Mouse (Mus musculus) stomach, embryonic 15.5 days (tissue): Measurements from ENCODE around the gene Hpcal1. TPM values are rescaled to one million over a fixed set of nuclear protein-coding genes. Genes with fewer than 3 reads are reported as not detected.

Experiments
- ATAC-seq: fragments of 200-750 bp; cut with Nextera tagmentation; 2 replicates; pipeline ENCODE4 v1.8.0; 2017; ENCODE audit warnings: low read depth, moderate number of reproducible peaks, moderate TSS enrichment; ENCODE audit not compliant: insufficient read depth, low FRiP score
- H3K27ac ChIP-seq: fragments of 300-500 bp; sonication (generic); 2 replicates; pipeline ENCODE4 v1.5.1; 2015; ENCODE audit warnings: mild to moderate bottlenecking, inconsistent platforms
- H3K27me3 ChIP-seq: fragments of 300-500 bp; sonication (generic); replicated peaks from 2 replicates; pipeline ENCODE4 v1.6.1; 2015; ENCODE audit warnings: inconsistent platforms
- H3K36me3 ChIP-seq: fragments of 300-500 bp; sonication (generic); 2 replicates; pipeline ENCODE4 v1.6.1; 2015; ENCODE audit warnings: inconsistent platforms
- H3K4me1 ChIP-seq: fragments of 300-500 bp; sonication (generic); 2 replicates; pipeline ENCODE4 v1.6.1; 2015; ENCODE audit warnings: inconsistent platforms
- H3K4me2 ChIP-seq: fragments of 300-500 bp; sonication (generic); 2 replicates; pipeline ENCODE4 v1.6.1; 2015; ENCODE audit warnings: mild to moderate bottlenecking, inconsistent platforms
- H3K4me3 ChIP-seq: fragments of 300-500 bp; sonication (generic); replicated peaks from 2 replicates; pipeline ENCODE4 v1.5.1; 2015; ENCODE audit warnings: inconsistent platforms
- H3K9ac ChIP-seq: fragments of 300-500 bp; sonication (generic); 2 replicates; pipeline ENCODE4 v1.6.1; 2015; ENCODE audit warnings: inconsistent platforms
- H3K9me3 ChIP-seq: fragments of 300-500 bp; sonication (generic); 2 replicates; pipeline ENCODE4 v1.6.1; 2016; ENCODE audit warnings: inconsistent platforms
- WGBS: fragments of 180-500 bp; shearing (Covaris S2); methylation state at CpG from one replicate; pipeline ENCODE4 v1.1.7; 2015; 5-methylcytosine and 5-hydroxymethylcytosine counted together
- polyA plus RNA-seq: library from polyadenylated mRNA; unstranded; fragments of >200 nt; fragmentation: Nextera tagmentation; extraction: Ambion mirVana; gene quantifications from 2 replicates; pipeline ENCODE4 v1.2.1, GENCODE M21; 2015

Gene Hpcal1
- polyA plus RNA-seq, 1 experiment from 2014 or later = 61.0 TPM

DNA sequence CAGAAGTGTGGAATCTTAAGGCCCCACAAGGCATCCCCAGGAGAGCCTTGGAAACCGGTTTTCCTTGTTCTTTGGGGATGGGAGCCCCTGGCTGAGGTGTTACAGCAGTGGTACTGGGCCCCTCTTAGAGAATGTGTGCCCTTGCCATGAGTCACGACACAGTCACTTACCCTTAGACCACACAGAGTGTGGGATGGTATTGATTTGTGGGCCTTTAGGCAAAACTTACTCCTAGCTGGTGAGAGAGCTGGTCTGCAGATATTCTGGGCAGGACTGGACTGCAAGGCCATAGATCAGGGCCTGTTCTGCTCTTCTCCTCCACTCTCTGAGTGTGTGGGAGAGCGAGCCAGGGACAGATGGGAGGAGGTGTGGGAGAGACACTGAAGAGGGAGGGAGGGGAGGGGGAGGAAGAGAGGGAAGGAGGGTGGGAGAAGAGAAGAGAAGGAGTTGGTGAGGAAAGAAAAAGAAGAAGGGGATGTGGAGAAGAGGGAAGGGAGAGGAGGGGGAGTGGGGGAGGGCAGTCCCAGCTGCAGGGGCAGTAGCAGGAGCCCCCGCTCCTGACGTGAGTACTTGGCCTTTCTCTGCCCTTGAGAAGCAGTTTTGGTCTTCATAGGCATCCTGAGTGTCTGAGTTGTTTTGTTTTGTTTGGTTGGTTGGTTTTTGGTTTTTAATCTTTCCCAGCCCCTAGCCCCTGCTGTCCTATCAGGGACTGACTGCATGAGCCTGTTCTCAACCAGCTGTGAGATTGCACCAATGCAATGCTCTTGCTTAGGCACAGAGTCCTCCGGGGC is 42.7 kb downstream of the Hpcal1 start:
- WGBS = 32% methylated on average over 6 of the region's 6 CpGs
- Histone ChIP-seq H3K9ac (no peak overlapping the region), H3K4me2 (peak overlapping the region; percentile 17; the same call in 1 of the 2 replicates), H3K9me3 (no peaks in the 10 kb centered on the region), H3K27ac (peak overlapping the region; percentile 84), H3K4me3 (no peak overlapping the region), H3K27me3 (no peaks in the 10 kb centered on the region), H3K36me3 (no peaks in the 10 kb centered on the region), H3K4me1 (peaks cover 46% of the 10 kb centered on the region)
- peak; percentile 85 for ATAC-seq

GRCm38 (mm10) chr12:17736396-17736795 is 45.7 kb downstream of the Hpcal1 start:
- Histone ChIP-seq H3K9me3 (no peaks in the 10 kb centered on the region), H3K4me2 (no peak overlapping the region), H3K36me3 (no peaks in the 10 kb centered on the region), H3K4me1 (peaks cover 50% of the 10 kb centered on the region), H3K27me3 (no peaks in the 10 kb centered on the region), H3K4me3 (no peak overlapping the region), H3K9ac (no peak overlapping the region), H3K27ac (no peak overlapping the region)
- no peak for ATAC-seq
- WGBS = 79% methylated on average over 6 of the region's 6 CpGs

- 55% methylated on average over 10 of the region's 10 CpGs for WGBS
- H3K4me1 ChIP-seq = peaks cover 54% of the 10 kb centered on the region
- no peak overlapping the region for H3K4me3 ChIP-seq
- no peak overlapping the region for H3K9ac ChIP-seq
- H3K27ac ChIP-seq = peak overlapping the region; percentile 44
- ATAC-seq = no peak
- H3K4me2 ChIP-seq = no peak overlapping the region
- H3K27me3 ChIP-seq = no peaks in the 10 kb centered on the region
- no peaks in the 10 kb centered on the region for H3K36me3 ChIP-seq
- no peaks in the 10 kb centered on the region for H3K9me3 ChIP-seq
Observed at GRCm38 (mm10) chr12:17736859-17737577, 46.4 kb downstream of the Hpcal1 start.

DNA sequence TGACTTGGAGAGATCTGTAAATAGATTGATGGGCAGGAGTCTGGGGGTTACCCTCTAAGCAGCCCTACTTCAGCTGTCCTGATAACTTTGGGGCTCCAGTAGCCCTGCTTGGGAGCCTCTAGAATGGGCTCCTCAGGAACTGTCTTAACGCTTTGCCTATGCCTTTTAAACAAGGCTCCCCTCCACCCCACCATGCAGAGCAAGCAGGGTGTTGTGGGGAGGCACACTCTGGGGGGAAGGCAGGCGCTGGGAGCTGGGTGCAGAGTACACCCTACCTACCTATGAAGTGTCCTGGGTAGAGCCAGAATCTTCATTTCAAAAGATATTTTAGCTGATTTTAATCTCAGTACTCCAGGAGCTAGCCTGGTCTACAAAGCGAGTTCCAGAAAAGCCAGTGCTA is 47.2 kb downstream of the Hpcal1 start:
- Histone ChIP-seq H3K27ac (peak overlapping the region; percentile 44), H3K4me2 (no peak overlapping the region), H3K4me3 (no peak overlapping the region), H3K36me3 (no peaks in the 10 kb centered on the region), H3K27me3 (no peaks in the 10 kb centered on the region), H3K9ac (no peak overlapping the region), H3K4me1 (peaks cover 57% of the 10 kb centered on the region), H3K9me3 (no peaks in the 10 kb centered on the region)
- no peak for ATAC-seq
- WGBS = 80% methylated on average over 3 of the region's 3 CpGs

DNA sequence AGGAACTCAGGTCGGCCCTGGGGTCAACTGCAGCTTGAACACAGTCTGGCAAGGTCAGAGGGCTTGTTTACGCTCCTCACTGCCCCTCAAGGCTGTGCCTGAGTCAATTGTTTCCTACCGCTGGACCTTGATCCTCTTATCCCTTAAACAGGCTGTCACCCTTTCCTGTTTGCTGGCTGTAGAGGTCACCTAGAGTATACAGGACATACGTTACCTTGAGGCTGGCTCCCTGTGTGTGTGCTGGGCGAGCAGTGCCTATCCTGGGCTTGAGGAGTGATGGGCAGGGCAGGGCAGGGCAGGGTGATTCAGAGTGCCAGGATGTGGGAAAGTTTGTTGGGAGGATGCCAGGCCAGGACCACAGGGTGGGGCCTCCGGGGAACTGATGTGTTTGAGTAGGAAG is 47.8 kb downstream of the Hpcal1 start:
- H3K27ac ChIP-seq = peak overlapping the region; percentile 6; the same call in 1 of the 2 replicates
- peaks cover 51% of the 10 kb centered on the region for H3K4me1 ChIP-seq
- peak; percentile 53 for ATAC-seq
- WGBS = 40% methylated on average over 6 of the region's 6 CpGs
- H3K4me3 ChIP-seq = no peak overlapping the region
- no peaks in the 10 kb centered on the region for H3K36me3 ChIP-seq
- no peak overlapping the region for H3K4me2 ChIP-seq
- no peak overlapping the region for H3K9ac ChIP-seq
- H3K27me3 ChIP-seq = no peaks in the 10 kb centered on the region
- no peaks in the 10 kb centered on the region for H3K9me3 ChIP-seq

GRCm38 (mm10) chr12:17740226-17740625 is 49.6 kb downstream of the Hpcal1 start:
- Histone ChIP-seq H3K9ac (no peak overlapping the region), H3K27me3 (no peaks in the 10 kb centered on the region), H3K36me3 (no peaks in the 10 kb centered on the region), H3K4me1 (peaks cover 39% of the 10 kb centered on the region), H3K27ac (no peak overlapping the region), H3K4me2 (no peak overlapping the region), H3K9me3 (no peaks in the 10 kb centered on the region), H3K4me3 (no peak overlapping the region)
- 96% methylated on average over 1 of the region's 1 CpGs for WGBS
- ATAC-seq = no peak

GRCm38 (mm10) chr12:17741637-17742364 is 51.1 kb downstream of the Hpcal1 start:
- H3K4me1 ChIP-seq = peaks cover 43% of the 10 kb centered on the region
- H3K9ac ChIP-seq = no peak overlapping the region
- H3K27me3 ChIP-seq = no peaks in the 10 kb centered on the region
- 61% methylated on average over 17 of the region's 17 CpGs for WGBS
- no peak overlapping the region for H3K4me3 ChIP-seq
- ATAC-seq = no peak
- no peaks in the 10 kb centered on the region for H3K9me3 ChIP-seq
- no peaks in the 10 kb centered on the region for H3K36me3 ChIP-seq
- no peak overlapping the region for H3K4me2 ChIP-seq
- H3K27ac ChIP-seq = peak overlapping the region; percentile 64; the same call in 1 of the 2 replicates

GRCm38 (mm10) chr12:17742571-17743321 is 52.1 kb downstream of the Hpcal1 start:
- Histone ChIP-seq H3K27ac (peak overlapping the region; percentile 64), H3K4me2 (no peak overlapping the region), H3K9me3 (no peaks in the 10 kb centered on the region), H3K27me3 (no peaks in the 10 kb centered on the region), H3K36me3 (no peaks in the 10 kb centered on the region), H3K9ac (no peak overlapping the region), H3K4me1 (peaks cover 36% of the 10 kb centered on the region), H3K4me3 (no peak overlapping the region)
- WGBS = 60% methylated on average over 11 of the region's 11 CpGs
- ATAC-seq = peak; percentile 37; the same call in 1 of the 2 replicates

GRCm38 (mm10) chr12:17745431-17745830 is 54.8 kb downstream of the Hpcal1 start:
- no peaks in the 10 kb centered on the region for H3K27me3 ChIP-seq
- no peak for ATAC-seq
- H3K9ac ChIP-seq = no peak overlapping the region
- no peak overlapping the region for H3K4me3 ChIP-seq
- H3K4me2 ChIP-seq = no peak overlapping the region
- peaks cover 30% of the 10 kb centered on the region for H3K4me1 ChIP-seq
- 73% methylated on average over 7 of the region's 7 CpGs for WGBS
- no peaks in the 10 kb centered on the region for H3K36me3 ChIP-seq
- H3K9me3 ChIP-seq = no peaks in the 10 kb centered on the region
- H3K27ac ChIP-seq = no peak overlapping the region

- H3K27ac ChIP-seq = 0 out of 2 replicates have a peak overlapping the region, but pooled peaks have one; percentile 46
- H3K36me3 ChIP-seq = no peaks in the 10 kb centered on the region
- no peak for ATAC-seq
- H3K9ac ChIP-seq = no peak overlapping the region
- no peaks in the 10 kb centered on the region for H3K9me3 ChIP-seq
- no peak overlapping the region for H3K4me2 ChIP-seq
- H3K4me1 ChIP-seq = peaks cover 29% of the 10 kb centered on the region
- WGBS = 34% methylated on average over 3 of the region's 3 CpGs
- no peak overlapping the region for H3K4me3 ChIP-seq
- H3K27me3 ChIP-seq = no peaks in the 10 kb centered on the region
Observed at GRCm38 (mm10) chr12:17746725-17747124, 56.1 kb downstream of the Hpcal1 start.
